Mouse (Mus musculus): ENCODE results near the gene Them7.

Them7 gene

DNA sequence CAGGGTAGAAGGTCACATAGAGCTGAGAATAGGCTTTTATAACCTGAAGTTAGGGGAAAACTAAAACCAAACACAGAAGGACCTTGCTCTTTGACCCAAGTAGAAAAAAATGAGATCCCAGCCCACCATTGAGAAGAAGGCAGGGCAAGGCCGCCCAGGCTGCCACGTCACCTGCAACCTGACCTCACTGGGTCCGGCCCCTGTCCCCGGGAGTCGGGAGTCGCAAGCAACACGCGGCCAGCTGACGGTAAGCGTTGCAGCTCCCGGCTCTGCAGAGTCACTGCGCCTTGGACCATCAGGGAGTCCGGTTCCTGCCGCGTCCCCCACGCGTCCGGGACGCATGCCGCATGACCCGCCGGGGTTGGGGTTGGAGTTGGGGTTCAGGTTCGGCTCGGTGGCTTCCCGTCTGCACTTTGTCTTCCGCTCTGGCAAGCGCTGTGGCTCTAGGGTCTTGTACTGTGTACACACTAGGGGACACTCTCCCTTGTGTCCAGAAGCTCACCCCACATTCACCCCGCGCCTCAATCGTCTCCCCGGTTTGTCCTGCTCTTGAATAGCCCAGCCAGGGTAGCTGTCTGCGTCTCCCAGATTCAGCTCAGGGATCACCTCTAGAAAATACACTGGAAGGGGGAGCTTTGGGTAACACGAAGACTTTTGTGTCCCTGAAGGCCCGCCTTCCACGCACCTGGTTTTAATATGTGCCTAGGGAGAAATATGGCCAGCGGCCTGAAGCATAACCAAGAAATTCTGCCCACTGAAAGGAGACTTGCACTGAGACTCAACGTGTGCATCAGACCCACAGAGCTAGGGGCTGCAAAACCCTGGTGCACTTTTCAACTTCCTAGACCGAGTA lies at the start of gene Them7:
Gene Them7, plus strand, starts transcription at position 187 of the 853 bp plus-strand sequence.
- DNase-seq: no peak

DNA sequence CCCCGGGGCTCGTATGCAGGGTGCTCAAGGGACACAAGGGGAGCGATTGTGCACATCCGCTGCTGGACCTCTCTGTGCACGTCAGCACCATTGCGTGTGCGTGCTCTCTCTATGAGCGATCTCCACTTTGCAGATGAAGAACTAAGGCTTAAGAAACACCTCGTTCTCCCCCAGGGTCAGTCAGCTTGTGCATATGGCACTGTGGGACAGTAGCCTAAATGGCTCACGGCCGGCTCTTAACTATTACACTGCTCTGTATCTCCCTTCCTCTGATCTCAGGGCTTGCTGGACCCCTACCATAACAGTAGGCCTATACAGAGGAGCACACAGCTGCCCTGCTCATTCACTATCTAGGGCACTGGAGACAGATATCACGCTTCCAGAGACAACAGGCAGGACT lies 45.2 kb upstream of the Them7 start:
- DNase-seq: no peak

DNA sequence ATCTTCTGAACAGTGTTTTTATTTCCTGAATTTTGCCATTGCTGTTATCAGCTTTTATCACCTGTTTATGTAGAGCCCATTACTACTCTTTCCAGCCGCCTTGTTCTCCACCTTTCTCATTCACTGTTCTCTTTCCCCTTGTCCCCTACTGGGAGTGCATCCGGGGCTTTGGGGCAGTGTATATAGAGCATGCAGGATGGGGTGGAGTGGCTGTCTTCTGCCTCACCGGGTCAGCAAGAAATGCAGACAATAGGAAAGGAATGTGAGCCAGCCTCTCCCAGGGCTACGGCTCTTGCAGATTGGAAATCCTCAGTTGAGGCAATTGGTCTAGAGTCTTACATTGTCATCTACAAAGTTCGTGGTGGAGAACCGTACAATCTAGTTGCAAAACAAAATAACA lies 41.6 kb upstream of the Them7 start:
- no peak for DNase-seq

DNA sequence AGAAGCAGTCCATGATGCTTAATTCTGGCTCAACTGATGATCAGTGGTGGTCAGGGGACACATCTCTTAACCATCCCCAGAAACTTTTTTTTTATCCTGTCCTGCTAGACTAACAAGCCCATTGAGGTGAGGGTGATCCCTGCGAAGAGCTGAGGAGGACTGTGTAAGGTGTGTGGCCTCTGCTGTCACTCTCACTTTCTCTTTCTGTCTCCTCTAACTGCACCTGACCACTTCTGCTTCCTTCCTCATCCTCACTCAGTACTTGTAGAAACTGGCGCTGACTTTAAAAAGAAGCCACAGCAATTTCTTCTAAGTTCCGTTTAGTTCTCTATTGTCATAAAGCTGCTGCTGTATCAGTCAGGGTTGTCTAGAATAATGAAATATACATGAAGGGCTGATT lies 39.0 kb upstream of the Them7 start:
- no peak for DNase-seq

DNA sequence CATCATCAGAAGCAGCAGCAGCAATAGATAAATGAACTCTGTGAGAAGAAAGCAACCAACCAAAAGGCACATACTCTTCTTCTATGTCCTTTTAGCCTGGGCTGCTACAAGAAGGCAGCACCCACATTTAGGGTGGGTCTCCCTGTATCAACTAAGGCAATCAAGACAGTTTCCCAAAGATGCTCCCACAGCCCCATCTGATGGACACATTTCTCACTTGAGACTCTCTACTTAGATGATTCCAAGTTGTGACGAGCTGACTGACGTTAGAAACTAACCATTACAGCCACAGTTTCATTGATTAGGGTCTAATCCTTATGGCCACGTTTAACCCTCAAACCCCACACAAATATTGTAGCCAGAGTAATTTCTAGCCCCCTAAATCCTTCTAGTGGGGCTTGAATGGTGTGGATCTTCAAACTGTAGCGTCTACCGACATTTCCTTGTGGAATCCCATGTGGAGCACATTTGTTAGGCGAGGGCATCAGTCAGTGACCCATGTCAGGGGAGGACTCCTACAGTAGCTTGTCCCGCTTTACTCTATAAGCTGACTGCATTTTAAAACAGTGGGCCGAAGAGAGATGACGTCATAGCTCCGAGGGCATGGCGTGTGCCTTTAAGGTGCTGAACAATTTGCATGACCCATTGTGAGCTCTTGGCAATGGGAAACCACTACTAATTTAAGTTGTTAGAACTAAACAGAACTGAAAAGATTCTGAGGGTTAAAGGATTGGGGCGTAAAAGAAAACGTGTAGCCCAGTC lies 38.2 kb upstream of the Them7 start:
- DNase-seq: no peak

DNA sequence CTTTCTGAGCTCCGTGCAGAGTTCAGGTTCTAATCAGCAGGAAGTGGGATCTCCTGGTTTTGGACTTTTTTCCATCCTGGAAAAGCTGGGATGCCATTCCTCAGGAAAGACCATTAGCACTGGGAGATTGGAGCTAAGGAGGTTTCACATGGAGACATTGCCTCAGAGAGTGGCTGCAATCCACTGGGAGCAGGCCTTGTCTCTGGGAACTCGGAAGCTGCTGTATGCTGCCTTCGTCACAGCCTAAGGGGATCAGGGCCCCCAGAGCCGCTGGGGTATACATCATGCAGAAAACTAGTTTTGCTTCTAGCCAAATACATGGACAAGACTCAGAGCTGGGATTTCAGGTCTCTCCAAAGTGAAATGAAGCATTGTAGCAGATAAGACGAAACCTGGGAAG lies 37.5 kb upstream of the Them7 start:
- DNase-seq: no peak

DNA sequence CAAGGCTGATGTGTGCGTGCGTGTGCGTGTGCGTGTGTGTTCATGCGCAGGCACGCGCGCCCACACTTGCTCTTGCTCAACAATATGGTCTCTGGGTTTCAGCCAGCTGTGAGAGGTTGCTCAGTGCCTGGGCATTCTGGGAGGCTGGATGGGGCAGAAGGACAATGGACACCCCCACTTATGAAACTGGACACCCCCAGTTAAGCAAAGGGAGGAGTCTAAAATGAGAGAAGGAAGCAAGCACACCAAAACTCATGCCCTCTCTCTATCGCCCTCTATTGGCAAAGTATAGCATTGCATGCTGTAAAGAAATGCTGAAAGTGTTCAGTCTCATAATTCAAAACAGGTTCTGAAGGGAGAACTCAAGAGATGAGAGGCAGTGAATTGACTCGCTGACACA lies 35.9 kb upstream of the Them7 start:
- DNase-seq: no peak

DNA sequence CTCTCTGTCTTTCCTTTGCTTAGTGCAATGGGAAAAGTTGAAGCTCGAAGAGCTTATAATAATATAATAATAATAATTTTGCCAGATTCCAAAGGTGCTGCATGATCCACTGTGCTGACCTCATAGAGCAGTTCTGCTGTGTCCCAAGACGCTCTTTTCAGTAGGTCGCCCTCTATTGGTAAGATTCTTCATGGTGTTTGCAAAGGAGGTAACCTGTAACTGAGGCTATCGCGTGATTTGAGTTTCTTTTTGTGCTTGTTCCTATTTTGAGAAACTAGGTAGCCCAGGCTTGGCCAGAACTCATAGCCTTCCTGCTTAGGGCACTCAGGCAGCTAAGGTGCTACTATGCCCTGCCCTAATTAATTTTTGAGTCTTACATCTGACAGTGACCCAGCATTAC lies 34.8 kb upstream of the Them7 start:
- no peak for DNase-seq

DNA sequence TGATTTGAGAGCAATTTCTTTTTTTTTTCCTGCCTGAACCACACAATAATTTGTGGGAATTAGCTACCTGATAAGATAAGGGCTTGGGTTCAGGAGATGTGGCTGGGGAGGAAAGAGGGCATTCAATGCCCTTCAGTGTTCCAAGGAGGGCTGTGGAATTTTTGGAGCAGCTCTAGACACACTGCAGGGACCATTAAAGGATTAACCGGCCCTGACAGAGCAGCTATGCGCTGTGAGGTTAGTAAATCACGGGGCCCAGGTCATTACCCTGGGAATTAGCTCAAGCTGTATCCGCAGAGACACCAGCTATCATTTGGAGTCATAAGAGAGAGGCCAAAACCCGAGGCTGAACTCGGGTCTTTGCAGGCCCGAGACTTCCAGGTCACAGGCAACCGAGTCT lies 24.0 kb upstream of the Them7 start:
- no peak for DNase-seq

DNA sequence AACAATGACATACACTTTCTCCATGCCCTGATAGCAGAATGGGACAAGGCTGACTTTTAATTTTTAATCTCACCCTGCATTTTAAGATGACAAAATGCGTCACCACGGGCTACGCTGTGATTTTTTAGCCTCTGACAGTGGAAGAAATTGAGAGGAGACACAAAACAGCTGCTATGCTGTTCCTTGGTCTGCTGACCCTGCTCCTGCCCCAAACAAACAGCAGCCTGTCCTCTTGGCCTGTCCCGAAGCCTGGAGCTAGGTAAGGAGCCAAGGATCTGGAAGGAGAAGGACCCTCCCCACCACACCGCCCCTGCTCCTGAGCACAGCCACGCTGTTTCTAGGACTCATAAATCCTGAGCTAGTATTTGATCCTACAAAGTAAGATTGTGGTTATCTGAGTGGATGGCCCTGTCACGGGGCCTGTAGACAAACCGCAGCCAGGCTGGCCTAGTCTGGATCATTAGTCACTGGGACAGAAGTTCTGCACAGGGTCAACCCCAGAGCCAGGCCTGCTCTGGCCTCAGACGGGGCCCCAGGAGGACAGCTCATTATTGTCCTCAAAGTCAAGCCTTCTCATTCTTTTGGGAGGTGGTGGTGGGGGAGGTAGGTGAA lies 17.5 kb upstream of the Them7 start:
- no peak for DNase-seq

DNA sequence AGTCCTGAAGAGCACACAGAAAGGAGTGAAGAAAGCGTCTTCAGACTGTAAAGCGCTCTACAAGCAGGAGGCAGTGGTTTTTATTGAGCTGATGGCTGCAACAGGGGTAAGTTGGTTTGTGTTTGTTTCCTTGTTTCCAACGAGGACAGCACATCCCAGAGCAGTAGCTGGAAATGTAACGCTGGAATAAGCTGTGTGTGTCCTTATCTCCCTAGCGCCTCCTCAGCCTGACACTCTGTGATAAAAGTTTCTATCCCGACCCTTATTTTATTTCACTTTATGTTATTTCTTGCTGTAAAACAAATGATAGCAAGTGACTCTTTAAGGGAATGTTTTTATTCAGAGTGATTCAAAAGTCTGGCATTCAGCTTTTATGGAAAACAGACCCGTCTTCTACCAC lies 11.3 kb upstream of the Them7 start:
- no peak for DNase-seq

DNA sequence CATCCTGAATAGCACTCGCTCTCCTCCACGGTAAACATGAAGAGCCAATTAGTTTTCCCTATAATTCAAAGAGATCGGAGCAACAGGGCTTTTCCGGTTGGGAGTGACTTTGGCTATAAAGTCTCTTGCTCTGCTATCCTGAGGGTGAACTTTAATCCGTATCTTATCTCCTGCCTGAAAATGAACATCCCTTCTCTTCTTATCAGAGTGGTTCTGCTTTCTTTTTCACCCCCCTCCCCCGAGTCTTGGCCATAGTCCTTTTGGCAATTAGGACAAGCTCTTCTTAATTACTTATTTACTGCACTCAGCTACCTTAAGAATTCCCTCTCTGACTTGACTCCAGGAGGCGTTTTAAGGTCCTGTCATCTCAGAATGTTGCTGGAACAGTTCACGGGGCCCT lies 8.2 kb upstream of the Them7 start:
- DNase-seq: no peak

DNA sequence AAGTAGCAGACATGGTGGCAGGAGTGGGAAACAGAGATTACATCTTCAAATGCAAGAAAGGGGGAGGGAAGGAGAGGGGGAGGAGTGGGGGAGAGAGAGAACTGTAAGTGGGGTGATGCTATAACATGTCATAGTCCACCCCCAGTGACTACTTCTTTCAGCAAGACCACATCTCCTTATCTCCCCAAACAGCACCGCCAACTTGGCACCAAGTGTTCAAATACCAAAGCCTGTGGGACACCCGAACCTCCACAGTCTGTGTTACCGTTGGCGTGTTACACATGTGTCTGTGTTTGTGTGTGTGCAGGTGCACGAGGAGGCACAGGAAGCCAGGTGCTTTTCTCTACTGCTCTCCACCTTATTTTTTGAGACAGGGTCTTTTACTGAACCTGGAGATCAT lies 4.9 kb upstream of the Them7 start:
- no peak for DNase-seq

DNA sequence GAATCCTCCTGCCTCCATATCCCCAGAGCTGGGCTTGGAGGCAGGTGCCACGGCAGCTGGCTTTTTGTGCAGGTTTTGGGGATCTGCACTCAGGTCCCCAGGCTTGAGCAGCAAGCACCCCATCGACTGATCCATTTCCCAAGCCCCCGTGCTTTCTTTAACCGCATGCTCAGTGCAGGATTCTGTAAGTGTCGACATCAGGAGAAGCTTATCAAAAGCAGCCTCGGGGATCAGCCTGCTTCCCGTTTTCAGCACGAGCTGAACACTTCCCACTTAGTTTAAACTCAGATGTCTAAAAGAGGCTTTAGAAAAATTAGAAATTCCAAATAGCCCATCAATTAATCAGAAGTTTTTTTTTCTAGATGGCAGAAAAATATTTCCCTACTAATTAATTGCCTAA lies 4.5 kb upstream of the Them7 start:
- no peak for DNase-seq

DNA sequence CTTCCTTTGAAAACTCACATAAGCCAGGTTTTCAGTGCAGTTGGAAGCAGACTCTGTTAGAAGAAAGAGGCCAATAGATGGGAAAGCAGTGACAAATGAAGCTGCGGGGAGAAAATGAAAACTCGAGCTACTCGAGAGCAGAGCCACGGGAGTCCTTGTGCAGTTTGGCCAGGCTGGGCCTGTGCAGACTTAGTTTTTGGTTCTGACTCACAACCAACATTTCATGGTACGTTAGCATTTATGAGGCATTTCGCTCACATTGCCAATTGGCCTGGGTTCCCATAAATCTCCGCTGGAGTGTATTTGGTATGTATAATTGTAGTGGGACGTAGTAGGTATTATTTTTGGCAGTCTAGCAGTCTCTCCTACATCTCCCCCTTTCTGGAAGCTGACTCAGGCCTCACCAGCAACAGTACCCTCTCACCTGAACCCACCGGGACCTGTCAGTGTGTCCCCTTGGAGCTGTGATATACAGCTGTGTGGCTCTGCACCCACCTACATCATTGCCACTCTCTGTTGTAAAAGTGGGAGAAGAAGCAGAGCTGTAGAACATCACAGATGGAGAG lies 3.3 kb upstream of the Them7 start:
- DNase-seq: no peak

DNA sequence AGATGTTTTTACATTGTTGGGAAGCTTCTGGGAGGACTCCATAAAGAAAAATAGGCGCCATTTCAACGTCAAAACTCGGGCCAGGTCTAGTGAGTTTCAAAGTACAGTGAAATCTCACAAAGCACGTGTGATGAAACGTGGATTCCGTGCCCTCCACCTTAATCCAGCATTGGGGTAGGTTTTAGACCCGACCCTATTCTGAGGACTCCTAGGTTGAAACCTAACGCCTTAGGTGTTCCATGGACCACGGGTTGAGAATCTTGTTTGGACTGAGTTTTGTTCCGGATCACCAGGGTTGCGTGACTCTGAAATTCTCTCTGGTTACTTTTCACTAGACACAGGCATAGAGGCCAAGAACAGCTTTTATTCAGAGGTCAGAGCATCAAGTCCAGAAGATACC lies 514 bp upstream of the Them7 start:
- DNase-seq: no peak

DNA sequence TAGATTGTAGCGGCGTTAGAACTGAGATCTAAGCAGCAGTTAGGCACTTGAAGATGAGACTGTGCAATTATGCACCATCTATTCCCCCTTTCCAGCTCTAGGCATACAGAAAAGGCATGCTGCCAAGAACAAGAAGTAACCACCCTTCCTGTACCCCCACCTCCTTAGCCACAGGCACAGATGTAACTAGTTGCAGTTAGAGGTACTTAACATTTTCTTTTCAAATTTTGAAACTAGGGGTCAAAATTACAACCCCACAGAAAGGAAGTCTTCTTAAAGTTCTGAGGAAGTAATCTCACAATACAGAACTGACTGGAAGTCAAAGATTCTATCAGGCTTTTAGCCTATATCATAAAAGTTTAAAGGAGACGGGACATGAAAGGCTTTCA lies 861 bp downstream of the Them7 start:
- DNase-seq: no peak

DNA sequence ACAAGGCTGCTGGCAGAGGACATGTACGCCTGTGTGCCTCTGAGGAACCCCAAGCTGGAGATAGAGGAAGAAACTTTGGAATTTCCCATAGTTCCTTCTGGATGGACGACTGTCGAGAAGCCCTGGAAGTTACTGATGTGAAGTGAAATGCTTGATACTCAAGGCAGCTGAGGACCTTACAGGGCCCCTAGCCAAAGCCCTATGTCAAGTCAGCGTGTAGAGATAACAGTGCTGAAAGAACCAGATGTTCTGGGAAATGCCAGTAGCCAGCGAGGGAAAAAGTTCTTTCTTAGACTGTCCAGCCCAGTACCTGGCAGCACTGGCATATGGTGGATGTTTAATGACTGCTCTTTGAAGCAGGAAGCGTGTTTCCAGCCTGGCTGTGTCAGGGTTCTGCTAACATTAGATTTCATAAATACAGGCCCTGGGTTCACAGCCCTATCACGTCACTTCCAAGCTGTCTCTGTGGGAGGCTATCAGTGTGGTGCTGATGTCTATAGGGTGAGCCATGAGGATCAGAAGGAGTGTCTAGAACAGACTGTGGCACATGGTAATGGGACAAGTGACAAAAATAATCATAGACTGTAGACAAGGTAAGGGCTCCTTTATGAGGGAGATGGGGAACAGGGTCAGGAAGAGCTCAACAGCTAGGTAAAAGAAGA lies 2.3 kb downstream of the Them7 start:
- no peak for DNase-seq

DNA sequence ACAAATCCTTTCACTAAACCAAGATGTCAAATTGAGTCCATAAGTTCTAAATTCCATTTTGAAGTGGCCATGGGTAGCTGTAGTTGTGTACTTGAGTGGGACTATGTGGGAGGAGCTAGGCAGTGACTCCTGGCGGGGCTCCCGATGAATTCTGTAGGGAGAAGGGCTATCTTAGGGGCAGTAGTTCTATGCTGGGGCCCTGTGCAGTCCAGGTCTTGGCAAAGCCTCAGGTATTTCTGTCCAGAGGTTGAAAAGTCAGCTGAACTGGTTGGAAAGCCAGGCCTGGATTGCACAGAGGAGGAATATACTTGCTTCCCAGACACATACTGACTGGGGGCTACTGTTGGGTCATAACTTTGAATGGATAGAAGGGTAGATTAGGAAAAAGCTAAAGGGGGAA lies 4.3 kb downstream of the Them7 start:
- DNase-seq: no peak

DNA sequence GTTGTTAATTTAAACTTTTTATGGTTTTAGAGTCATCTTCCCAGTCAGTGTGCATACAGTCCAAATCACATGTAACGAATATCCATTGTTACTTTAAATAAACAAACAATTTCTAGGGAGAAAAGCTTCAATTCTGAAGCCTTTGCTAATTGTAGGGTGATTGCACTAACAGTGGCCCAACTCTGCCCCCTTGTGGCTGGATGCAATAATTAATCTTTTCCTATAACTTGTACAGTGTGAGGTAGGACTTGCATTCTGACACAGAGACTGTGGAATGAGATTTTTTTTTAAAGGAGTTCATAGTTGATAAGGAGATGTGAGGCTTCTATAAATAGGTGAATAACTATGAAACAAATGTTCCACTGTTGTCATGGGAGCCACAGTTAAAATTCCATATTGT lies 6.2 kb downstream of the Them7 start:
- peak; percentile 64 for DNase-seq

DNA sequence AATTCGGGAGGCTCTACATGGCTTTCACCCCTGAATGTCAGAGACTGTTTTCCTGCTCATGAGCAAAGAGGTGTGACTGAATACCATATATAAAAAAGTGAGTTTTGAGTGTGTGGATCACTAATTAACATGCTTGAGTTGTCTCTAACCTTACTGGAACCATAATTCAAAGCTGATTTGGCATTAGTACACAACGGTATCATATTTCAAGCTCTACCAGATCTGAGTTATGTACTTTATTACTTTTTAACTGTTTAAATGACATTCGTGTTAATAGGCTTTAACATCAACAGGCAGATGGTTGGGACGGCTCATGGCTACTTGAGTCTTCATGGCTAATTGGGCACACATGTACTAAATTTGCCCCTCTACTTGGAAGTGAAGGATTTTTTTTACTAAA lies 8.3 kb downstream of the Them7 start:
- DNase-seq: no peak

DNA sequence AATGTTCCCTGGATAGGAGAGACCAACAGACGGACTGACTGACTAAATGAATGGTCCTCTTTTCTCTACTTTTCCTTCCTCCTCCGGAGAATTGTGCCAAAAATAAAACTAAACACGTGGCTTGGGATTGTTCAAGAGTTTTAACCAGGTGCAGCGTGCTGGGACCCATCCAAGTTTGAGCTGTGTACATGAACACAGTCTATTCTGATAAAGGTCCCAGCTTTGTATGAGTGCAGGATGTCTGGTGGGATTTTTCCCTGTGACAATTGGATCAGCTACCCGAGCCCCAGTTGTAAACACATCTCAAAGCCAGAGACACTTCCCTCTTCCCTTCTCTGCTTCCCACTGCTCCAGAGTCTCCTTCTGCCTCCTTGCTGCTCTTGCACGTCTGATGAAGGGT lies 10.2 kb downstream of the Them7 start:
- no peak for DNase-seq

Measured in right cerebral cortex, adult 18-20 months (tissue).